Mouse (Mus musculus) testis, adult 2 months (tissue): ENCODE results near the gene Cdr2. TPM values are rescaled to one million over a fixed set of nuclear protein-coding genes. Genes with fewer than 3 reads are reported as not detected.
A peak's percentile ranks its signal among the peaks of the same experiment; 100 is the strongest.
"Not testable (repeated sequence)": the region's sequence is repeated elsewhere in the genome, so short reads cannot be mapped to it uniquely, and the experiment has no call there.

ENCODE experiments used
- H3K27ac ChIP-seq: fragments of 200-500 bp; 2 replicates; pipeline ENCODE4 v1.5.1; 2012; ENCODE audit warnings: low read depth, low read length; ENCODE audit not compliant: control insufficient read depth, insufficient read depth
- H3K27me3 ChIP-seq: fragments of 200-500 bp; 2 replicates; pipeline ENCODE4 v1.6.1; 2012; ENCODE audit warnings: mild to moderate bottlenecking, low read length, moderate library complexity; ENCODE audit not compliant: control insufficient read depth, insufficient read depth
- H3K36me3 ChIP-seq: fragments of 200-500 bp; 2 replicates; pipeline ENCODE4 v1.6.1; 2012; ENCODE audit warnings: mild to moderate bottlenecking, low read length; ENCODE audit not compliant: control insufficient read depth, insufficient read depth
- H3K4me1 ChIP-seq: fragments of 200-500 bp; 2 replicates; pipeline ENCODE4 v1.6.1; 2012; ENCODE audit warnings: low read length; ENCODE audit not compliant: control insufficient read depth, insufficient read depth
- H3K4me3 ChIP-seq: fragments of 200-500 bp; 2 replicates; pipeline ENCODE4 v1.5.1; 2012; ENCODE audit warnings: low read depth, mild to moderate bottlenecking, low read length, moderate library complexity, mixed read lengths; ENCODE audit not compliant: control insufficient read depth
- CTCF ChIP-seq: fragments of 200-500 bp; IDR thresholded peaks from 2 replicates; pipeline ENCODE4 v1.5.1; 2012; ENCODE audit warnings: low read depth, mild to moderate bottlenecking, inconsistent platforms, low read length, moderate library complexity; ENCODE audit not compliant: control insufficient read depth, insufficient read depth, insufficient replicate concordance
- POLR2A ChIP-seq: fragments of 200-500 bp; IDR thresholded peaks from 2 replicates; pipeline ENCODE4 v1.6.1; 2012; ENCODE audit warnings: low read depth, mild to moderate bottlenecking, inconsistent platforms, low read length, moderate library complexity; ENCODE audit not compliant: control insufficient read depth
- polyA plus RNA-seq: library from polyadenylated mRNA; depleted of rRNA; stranded (reverse); fragments of >200 nt; gene quantifications from 2 replicates; pipeline ENCODE4 v1.2.3, GENCODE M21; 2012

Gene Cdr2
- polyA plus RNA-seq, 1 experiment, result 32.2 TPM

DNA sequence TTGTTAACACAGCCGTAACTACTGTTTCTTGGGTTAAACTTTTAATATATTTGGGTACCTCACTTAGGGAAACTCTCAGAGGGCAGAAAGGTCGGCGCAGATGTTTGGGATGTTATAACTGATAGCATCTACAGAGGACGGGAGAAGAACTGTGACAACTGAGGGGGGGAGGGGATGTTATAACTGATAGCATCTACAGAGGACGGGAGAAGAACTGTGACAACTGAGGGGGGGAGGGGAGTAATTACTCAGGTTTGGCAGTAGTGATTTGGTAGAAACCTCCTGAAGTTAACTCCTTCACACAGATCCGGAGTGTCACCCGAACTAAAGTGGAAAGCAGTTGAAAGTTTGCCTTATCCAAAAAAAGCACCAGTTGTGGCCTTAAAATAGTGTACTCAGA is 856 bp upstream of the Cdr2 start:
- Histone ChIP-seq H3K36me3 (no peaks in the 10 kb centered on the region), H3K4me3 (peak overlapping the region; percentile 99), H3K27ac (no peak overlapping the region; the same call in 1 of the 2 replicates), H3K4me1 (no peaks in the 10 kb centered on the region), H3K27me3 (no peaks in the 10 kb centered on the region)
- no peak for TF ChIP-seq POLR2A
- no peak for TF ChIP-seq CTCF

DNA sequence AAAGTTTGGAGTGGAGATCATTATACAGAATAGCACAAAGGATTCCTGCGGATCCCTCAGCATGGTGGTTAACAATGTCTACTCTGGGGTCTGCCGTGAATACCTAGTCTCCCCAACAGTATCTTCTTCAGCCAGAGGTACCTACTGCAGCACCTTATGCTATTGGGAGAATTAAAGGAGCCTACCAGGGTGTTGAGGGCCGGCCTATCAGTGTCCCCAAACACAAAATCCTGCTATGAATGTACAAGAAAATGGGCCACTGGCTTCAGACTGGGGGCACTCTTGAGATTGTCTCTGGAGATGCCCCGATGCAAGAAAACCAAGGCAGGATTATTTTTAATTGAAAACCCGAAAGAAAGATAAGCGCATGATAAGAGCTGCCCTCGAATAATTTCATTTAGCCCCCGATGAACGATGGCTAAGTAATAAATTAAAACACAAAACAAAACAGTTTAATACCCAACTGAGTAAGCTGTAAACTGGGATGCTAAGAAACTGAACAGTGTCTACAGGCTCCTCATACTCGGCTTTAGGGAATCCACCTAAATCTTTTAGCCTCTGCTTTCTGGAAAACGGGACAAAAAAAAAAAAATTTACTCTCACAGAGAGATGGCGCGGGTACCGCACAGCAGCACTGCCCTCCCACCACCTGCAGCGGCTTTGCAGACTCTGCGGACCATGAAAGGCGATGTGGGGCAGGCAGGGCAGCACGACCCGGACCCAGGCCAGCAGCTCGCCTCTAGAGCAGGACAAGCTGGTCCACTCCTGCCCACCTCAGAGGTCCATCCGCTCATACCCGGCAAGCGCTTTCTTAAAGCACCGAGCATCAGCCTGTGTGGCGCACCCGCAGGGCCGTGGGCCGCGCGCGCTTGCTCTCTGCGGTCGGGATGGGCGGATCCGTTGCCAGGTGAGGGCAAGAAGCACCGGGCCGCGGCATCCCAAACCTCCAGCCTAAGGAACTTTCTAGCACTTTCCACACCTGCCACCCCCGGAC is 884 bp downstream of the Cdr2 start:
- Histone ChIP-seq H3K27me3 (no peaks in the 10 kb centered on the region), H3K4me1 (no peaks in the 10 kb centered on the region), H3K27ac (peak overlapping the region; percentile 79; the same call in 1 of the 2 replicates), H3K4me3 (peak overlapping the region; percentile 99), H3K36me3 (no peaks in the 10 kb centered on the region)
- TF ChIP-seq CTCF, result no peak
- TF ChIP-seq POLR2A, result no peak

DNA sequence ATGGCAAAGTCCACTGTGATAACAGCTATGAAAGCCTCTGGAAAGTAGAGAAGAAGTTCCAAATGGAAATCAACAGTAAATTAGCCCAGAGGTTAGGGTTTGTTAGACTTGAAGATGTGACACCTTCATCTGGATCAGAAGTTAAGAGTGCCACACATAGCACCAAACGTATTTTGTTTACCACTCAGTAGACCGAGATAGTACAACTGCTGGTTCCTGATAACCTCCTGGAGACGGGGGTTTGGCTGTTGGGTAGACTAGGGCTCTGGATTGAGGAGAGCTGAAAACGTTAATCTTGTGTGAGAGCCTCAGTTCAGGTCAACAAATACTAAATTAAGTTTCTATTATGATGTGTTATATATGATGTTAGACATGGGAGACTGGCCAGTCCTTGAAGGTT is 2.1 kb downstream of the Cdr2 start:
- peak overlapping the region; percentile 48; the same call in 1 of the 2 replicates for H3K4me3 ChIP-seq
- no peak for TF ChIP-seq CTCF
- TF ChIP-seq POLR2A, result no peak

DNA sequence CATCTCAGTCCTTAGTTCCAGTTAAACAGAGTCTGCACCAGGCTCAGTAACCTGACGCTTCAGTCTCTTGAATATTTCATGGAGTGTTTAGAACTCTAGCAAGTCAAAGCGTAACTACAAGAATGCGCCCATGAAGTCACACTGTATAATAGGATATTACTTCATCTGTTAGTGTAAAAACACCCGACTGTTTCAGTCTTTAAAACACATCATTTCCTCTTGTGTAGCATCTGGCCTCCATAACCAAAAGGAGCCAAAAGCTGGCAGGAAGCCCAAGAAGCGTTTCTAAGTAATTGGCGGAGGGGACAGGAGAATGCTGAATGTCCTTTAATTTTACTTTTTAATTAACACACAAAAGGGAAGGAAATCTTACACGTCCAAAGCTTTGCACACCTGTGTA is 5.0 kb downstream of the Cdr2 start:
- no peak for TF ChIP-seq POLR2A
- no peak for TF ChIP-seq CTCF
- no peaks in the 10 kb centered on the region for H3K4me1 ChIP-seq
- H3K4me3 ChIP-seq, result no peak overlapping the region
- no peaks in the 10 kb centered on the region for H3K36me3 ChIP-seq
- no peak overlapping the region for H3K27ac ChIP-seq
- H3K27me3 ChIP-seq, result no peaks in the 10 kb centered on the region

More for the DNA sequence above, 2.1 kb downstream of the Cdr2 start:
- Histone ChIP-seq H3K4me1 (no peaks in the 10 kb centered on the region), H3K36me3 (no peaks in the 10 kb centered on the region), H3K27ac (no peak overlapping the region), H3K27me3 (no peaks in the 10 kb centered on the region)

DNA sequence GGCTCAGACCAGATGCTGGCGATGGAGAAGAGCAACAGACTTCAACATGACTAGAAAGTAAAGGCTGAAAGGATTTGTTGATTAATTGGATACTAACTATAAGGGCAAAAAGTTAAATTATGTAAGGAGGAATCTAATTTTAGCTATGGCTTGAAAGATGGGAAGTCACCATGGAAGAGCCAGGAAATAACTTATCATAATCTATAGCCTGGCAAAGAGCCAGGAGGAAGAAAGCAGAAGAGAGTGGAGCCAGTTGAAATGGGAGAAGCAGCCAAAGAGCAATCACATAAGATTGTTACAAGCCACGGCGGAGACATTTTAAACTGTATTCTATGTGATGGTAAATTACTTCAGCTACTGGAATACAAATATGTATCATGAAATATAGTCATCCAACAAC is 8.1 kb downstream of the Cdr2 start:
- TF ChIP-seq POLR2A (no peak), CTCF (no peak)
- Histone ChIP-seq H3K4me1 (no peaks in the 10 kb centered on the region), H3K4me3 (no peak overlapping the region), H3K27ac (no peak overlapping the region), H3K27me3 (no peaks in the 10 kb centered on the region), H3K36me3 (no peaks in the 10 kb centered on the region; the same call in 1 of the 2 replicates)

DNA sequence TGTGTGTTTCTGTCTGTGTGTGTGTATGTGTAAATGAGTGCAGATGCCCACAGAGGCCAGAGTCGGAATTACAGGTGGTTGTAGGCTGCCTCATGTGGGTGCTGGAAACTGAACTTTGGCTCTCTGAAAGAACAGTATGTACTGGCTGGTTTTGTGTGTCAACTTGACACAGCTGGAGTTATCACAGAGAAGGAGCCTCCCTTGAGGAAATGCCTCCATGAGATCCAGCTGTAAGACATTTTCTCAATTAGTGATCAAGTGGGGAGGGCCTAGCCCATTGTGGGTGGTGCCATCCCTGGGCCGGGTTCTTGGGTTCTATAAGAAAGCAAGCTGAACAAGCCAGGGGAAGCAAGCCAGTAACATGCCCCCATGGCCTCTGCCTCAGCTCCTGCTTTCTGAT is 9.6 kb downstream of the Cdr2 start:
- H3K27me3 ChIP-seq, H3K36me3 ChIP-seq, H3K27ac ChIP-seq, H3K4me3 ChIP-seq, H3K4me1 ChIP-seq: not testable (repeated sequence)

DNA sequence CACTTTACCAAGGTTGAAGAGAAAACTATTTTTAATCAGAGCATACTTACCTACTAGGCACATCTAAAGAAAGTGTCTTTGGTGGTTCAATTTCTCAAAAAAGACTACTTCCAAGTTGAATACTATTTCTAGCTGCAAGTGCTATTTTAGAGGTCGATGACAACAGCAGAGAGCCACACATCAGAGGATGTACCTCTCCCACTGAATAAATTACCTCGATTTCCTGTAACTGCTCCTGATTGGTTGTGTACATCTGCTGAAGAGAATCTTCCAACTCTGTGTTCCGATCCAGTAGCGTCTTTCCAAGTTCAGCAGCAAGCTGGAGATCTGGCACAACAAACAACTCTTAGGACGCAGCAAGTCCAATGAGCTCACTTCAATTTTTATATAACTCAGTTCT is 12.0 kb downstream of the Cdr2 start:
- Histone ChIP-seq H3K4me1 (no peaks in the 10 kb centered on the region), H3K36me3 (no peaks in the 10 kb centered on the region; the same call in 1 of the 2 replicates), H3K27ac (no peak overlapping the region), H3K4me3 (no peak overlapping the region), H3K27me3 (no peaks in the 10 kb centered on the region)
- TF ChIP-seq CTCF (no peak), POLR2A (no peak)
